Mouse (Mus musculus): ENCODE results near the gene Casp9.

The Casp9 gene

GRCm38 (mm10) chr4:141779828-141780227, 13.6 kb upstream of the Casp9 start:
- in situ Hi-C loops (cut with MboI, MseI), result loop anchor here in 1 of 2 experiments (5.0 kb wide), 1 partner anchor 163 kb away; the partner anchor contains the start of gene Tmem82

GRCm38 (mm10) chr4:141781201-141781985, 12.0 kb upstream of the Casp9 start:
- in situ Hi-C loops (cut with MboI, MseI), result loop anchor here in 1 of 2 experiments (5.0 kb wide), 1 partner anchor 164 kb away; the partner anchor contains the start of gene Tmem82

DNA sequence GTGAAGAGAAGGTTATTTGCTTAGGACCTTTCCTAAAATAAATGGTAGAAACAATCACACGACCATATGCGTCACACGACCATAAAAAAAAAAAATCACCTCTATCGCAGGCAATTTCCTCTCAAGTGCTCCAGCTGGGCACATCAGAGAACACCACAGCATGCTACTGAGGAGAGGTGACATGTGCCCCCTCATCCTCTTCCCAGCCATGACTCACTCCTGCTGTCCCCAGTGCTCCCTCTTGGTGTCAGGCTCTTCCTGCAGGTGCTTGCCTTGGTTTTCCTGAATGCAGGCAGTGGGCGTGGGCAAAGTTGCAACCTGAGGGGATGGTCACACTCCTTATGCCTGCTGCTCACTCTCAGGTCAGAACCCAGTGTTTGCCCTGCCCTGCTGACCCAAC, 8.6 kb upstream of the Casp9 start:
- in situ Hi-C loops (cut with MboI, MseI), result loop anchor here in 1 of 2 experiments (5.0 kb wide), 1 partner anchor 168 kb away; the partner anchor contains the start of gene Tmem82

GRCm38 (mm10) chr4:141786141-141786540, 7.3 kb upstream of the Casp9 start:
- in situ Hi-C loops (cut with MboI, MseI), result no loop called here

- in situ Hi-C loops (cut with MboI, MseI), result no loop called here
These were observed 6.4 kb upstream of the Casp9 start for GRCm38 (mm10) chr4:141787046-141787445.

- in situ Hi-C loops (cut with MboI, MseI), result no loop called here
These were observed 6.0 kb upstream of the Casp9 start for GRCm38 (mm10) chr4:141787462-141787861.

- in situ Hi-C loops (cut with MboI, MseI), result loop anchor here in 1 of 2 experiments (5.0 kb wide), 2 partner anchors 67 to 842 kb away; partner anchors contain the start of gene Ddi2
These were observed 3.7 kb upstream of the Casp9 start for GRCm38 (mm10) chr4:141789564-141790218.

DNA sequence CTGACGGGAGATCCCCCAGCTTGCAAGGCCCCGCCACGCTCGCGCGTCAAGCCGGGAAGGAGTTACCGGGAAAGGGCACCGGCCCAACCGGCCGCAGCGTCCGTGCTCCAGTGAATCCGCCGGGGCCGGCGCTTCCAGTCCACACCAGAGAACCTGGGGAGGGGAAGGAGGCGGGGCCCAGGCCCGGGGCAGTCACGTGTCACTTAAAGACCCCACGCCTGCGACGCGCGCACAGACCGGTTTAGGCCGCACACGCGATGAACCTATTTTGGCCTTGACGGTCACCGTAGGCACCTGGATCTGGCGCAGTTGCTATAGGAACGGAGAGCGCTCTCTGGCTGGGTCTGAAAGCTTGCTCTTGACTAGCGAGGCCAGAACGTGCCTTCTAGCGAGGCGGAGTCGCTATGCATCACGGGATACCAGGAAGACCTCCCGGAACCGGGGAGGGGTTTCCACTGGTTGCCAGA, 2.9 kb upstream of the Casp9 start, which contains the start of gene Dnajc16:
Gene Dnajc16 (minus strand): TSS at position 408 of the 467 bp plus-strand sequence.
- in situ Hi-C loops (cut with MboI, MseI), result loop anchor here in 1 of 2 experiments (5.0 kb wide), 2 partner anchors 68 to 843 kb away; partner anchors contain the start of gene Ddi2

DNA sequence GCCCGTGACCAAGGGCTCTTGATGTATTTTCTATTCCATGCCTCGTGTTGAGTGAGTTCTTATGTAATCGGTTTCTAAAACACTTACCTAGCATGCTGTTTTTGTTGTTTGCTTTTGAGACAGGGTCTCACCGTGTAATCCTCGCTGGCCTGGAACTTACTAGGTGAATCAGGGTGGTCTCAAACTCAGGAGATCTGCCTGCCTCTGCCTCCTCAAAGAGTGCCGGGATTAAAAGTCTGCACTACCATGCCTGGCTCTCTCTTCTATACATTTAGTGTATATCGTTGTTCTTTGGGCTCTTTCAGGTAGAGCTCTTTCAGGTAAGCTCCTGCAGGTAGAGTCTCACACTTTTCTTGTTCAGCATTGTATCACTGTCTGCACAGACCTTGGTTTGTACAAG, 1.9 kb upstream of the Casp9 start:
- in situ Hi-C loops (cut with MboI, MseI), result loop anchor here in 1 of 2 experiments (5.0 kb wide), 2 partner anchors 69 to 844 kb away; partner anchors contain the start of gene Ddi2

DNA sequence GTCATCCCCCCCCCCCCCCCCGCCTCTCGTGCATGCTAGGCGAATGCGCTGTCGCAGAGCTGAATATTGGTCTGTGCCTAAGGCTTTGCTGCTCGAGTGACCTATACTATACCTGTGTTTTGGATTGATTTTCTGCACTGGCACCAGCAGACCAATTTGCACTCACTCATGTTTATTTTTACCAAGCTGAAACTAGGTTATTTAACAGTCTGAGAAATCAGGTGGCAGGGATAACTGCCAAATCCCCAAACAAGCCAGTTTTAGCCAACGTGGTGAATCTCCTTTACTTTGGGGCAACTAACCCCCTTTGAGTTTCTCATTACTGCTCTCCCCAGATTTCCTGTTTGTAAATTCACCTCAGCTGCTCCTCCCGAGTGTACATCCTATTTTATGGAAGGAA, 1.5 kb upstream of the Casp9 start:
- in situ Hi-C loops (cut with MboI, MseI), result loop anchor here in 1 of 2 experiments (5.0 kb wide), 2 partner anchors 70 to 845 kb away; partner anchors contain the start of gene Ddi2

DNA sequence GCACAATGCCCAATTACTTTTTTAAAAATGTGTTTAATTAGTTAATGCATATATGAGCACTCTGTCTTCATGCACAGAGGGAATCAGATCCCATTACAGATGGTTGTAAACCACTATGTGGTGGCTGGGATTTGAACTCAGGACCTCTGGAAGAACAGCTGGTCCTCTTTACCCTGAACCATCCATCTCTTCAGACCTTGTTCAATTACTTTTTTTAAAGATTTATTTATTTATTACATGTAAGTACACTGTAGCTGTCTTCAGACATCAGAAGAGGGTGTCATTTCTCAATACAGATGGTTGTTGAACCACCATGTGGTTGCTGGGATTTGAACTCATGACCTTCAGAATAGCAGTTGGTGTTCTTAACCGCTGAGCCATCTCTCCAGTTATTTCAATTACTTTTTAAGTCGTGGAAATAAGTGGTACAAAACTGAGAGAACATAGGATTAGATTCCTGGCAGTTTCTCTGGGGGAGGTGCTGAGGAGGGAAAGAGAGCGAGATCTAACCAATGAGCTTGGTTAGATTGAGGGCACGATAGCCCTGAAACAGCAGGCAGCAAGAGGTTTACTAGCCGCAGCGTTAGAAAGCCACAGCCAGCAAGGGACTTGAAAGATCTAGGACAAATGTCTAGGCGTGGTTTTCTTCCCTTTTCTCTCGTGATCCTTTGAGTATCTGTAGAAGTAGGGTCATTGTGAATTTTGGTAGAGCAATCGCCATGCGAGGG, 694 bp upstream of the Casp9 start:
- in situ Hi-C loops (cut with MboI, MseI), result loop anchor here in 1 of 2 experiments (5.0 kb wide), 2 partner anchors 70 to 845 kb away; partner anchors contain the start of gene Ddi2

GRCm38 (mm10) chr4:141794152-141794535, 732 bp downstream of the Casp9 start:
- in situ Hi-C loops (cut with MboI, MseI), result loop anchor here in 1 of 2 experiments (5.0 kb wide), 2 partner anchors 72 to 847 kb away; partner anchors contain the start of gene Ddi2

DNA sequence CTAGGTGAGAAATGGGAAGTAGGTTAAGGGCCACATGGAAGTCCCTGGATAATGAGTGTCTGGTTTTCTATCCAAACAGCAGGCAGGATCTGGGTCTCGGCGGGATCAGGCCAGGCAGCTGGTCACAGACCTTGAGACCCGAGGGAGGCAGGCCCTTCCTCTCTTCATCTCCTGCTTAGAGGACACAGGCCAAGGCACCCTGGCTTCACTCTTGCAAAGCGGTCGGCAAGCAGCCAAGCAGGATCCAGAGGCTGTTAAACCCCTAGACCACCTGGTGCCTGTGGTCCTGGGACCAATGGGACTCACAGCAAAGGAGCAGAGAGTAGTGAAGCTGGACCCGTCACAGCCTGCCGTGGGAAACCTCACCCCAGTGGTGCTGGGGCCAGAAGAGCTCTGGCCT, 2.9 kb downstream of the Casp9 start:
- in situ Hi-C loops (cut with MboI, MseI), result no loop called here

- in situ Hi-C loops (cut with MboI, MseI), result no loop called here
These were observed 3.5 kb downstream of the Casp9 start for GRCm38 (mm10) chr4:141796954-141797353.

DNA sequence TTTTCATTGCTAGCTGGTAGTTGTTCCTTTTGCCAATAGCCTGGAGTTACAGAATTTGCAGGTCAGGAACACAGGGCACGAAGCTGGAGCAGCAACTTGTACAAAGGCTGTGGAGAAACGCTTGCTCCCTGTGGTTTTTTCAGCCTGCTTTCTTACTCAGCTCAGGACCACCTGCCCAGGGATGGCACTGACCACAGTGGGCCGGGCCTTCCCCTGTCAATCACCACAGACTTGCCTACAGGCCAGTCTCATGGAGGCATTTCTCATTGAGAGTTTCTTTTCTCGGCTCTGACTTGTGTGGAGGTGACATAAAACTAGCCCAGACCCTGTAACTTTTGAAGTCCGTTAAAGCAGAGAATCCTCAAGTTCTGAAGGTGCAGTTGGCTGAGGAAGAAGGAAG, 4.1 kb downstream of the Casp9 start:
- in situ Hi-C loops (cut with MboI, MseI), result no loop called here

DNA sequence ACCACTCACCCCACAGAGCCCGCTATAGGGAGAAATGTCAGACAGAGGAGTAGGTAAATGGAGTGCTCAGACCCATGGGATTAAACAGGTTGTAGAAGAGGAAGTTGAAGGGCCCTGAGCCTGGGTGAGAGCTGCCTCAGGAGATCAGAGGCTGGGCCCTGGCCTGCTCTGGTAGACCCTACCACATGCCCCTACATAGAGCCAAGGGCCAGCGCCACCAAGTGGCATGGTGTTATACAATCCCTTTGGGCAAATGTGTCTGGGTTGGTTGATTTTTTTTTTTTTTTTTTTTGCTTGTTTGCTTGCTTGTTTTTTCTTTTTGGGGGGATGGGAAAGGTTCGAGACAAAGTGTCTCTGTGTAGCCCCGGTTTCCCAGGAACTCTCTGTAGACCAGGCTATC, 10.7 kb downstream of the Casp9 start:
- in situ Hi-C loops (cut with MboI, MseI), result no loop called here

DNA sequence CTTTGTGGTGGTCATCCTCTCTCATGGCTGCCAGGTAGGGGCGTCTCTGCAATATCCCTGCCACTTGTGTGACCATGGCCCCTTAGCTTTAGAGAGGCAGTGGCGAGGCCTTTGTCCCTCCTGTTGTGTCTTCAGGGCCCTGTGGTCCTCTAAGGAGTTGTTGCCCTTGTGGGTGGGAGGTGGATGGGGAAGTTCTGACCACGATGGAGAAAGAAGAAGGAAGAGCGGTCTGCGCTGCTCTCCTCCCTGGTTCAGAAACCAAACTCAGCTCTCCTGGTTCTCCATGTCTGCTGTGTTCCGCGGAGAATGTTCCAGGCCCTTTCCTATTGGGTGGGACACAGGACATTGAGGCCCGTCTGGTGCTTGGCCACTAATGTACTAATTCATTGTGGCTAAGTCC, 12.5 kb downstream of the Casp9 start:
- in situ Hi-C loops (cut with MboI, MseI), result no loop called here

DNA sequence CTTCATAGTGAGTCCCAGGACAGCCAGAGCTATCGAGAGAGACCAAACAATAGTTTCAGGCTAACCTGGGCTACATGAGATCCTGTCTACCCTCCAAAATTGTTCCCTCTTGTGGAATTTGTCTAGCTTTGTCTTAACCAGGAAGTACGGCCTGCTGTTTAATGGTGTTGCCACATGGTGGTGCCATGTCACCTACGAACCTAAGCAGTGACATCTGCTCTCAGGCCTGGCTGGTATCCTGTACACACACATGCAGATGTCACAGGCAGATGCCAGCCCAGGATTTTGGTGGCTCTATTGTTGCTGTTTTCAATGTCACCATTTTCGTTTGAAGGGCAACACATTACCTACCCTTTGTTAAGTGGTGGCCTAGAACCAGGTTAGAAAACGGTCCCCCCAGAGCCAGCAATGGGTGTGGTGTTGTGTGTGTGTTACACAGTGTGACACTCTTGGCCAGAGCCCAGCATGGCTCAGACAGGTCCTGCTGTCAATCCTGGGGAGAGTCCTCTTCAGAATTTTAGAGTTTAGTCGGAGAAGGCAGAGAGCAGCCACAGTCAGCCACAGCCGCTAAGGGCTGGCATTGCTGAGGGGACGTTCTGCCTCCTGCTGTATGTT, 16.5 kb downstream of the Casp9 start:
- in situ Hi-C loops (cut with MboI, MseI), result loop anchor here in 1 of 2 experiments (5.0 kb wide), 1 partner anchor 37 kb away; the partner anchor contains the start of gene Ctrc

DNA sequence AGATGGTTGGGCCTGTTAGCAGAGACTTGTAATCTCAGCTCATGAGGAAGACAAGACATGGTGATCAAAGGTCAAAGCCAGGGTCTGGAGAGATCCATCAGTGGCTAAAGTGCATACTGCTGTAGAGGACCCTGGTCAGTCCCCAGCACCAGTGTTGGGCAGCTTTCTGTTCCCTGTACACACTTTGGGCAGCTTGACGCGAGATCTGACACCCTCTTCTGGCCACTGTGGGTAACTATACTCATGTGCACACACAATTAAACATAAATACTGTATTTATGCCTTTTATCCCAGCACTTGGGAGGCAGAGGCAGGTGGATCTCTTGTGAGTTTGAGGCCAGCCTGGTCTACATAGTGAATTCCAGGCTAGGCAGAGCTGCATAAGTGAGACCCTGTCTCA, 17.6 kb downstream of the Casp9 start:
- in situ Hi-C loops (cut with MboI, MseI), result loop anchor here in 1 of 2 experiments (5.0 kb wide), 1 partner anchor 36 kb away; the partner anchor contains the start of gene Ctrc

DNA sequence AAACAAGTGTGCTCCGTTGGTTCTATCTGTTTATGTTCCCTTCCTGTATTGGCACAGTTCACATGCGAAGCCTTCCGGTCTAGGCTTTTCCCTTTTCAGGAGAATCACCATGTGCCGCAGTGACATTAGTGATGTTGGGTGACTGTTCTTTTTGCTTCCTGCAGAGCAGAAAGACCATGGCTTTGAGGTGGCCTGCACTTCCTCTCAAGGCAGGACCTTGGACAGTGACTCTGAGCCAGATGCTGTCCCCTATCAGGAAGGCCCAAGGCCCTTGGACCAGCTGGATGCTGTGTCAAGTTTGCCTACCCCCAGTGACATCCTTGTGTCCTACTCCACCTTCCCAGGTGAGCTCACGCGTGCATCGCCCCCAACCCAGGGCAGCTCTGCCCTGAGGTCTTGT, 18.0 kb downstream of the Casp9 start:
- in situ Hi-C loops (cut with MboI, MseI), result loop anchor here in 1 of 2 experiments (5.0 kb wide), 1 partner anchor 36 kb away; the partner anchor contains the start of gene Ctrc

DNA sequence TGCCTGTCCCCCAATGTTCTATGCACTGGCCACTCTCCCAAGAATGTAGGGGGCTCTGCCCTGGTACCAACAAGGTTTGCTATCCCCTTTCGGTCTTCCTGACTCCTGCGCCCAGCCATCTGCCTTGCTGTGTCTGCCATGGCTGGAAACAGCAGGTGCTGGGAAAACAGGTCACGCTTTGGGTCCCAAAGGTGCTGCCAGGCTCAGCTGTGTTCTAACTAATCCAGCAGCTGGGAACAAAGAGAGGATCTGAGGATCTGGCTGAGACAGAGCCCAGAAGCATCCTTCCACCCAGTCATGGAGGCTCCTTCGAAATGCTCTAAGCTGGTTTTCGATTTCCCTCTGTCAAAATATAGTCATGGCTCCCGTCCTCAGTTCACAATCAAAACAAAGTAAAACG, 22.9 kb downstream of the Casp9 start:
- in situ Hi-C loops (cut with MboI, MseI), result no loop called here
